Comparison of ENCODE assay signal across 26 mouse cellular contexts in the genomic region with DNA sequence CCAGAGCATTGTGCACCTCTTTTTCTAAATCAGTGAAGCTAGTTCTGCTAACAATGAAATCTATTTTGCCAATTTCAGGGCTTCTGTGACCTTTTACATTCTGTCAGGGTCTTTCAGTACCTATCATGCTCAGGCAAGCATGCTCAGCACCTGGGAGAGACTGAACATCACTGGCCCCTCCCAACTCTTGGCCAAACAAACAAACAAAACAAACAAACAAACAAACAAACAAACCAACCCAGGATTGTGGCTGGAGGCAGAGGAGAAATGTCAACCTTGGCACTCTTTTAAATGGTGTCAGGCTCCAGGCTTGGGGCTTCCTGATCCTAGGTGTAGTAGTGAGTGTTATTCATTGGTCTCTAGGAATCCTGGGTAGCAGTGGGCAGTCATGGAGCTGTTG. TPM values are rescaled to one million over a fixed set of nuclear protein-coding genes. Genes with fewer than 3 reads are reported as not detected.
"Had no signal": no experiment of that assay in that cellular context is flagged by ENCODE, and none has a peak within 500 bp of the region (broad histone marks: within the 10 kb centered on the region; RNA-seq: fewer than 3 reads in every experiment).

A gene (plus strand): TSS at position 301 of the 400 bp plus-strand sequence.

- H3K4me1 ChIP-seq: liver, embryonic 15.5 days; midbrain, embryonic 10.5 days; midbrain, embryonic 12.5 days; neural tube, embryonic 13.5 days had no signal

- DNase-seq: lung, adult 18-20 months; lung, embryonic 14.5 days; lung, postnatal 10 days; lung, postnatal 4 days; midbrain, embryonic 14.5 days; retina, postnatal 1 day; right cerebral cortex, adult 18-20 months; right cerebral cortex, postnatal 25 days; right cerebral cortex, postnatal 4 days; spleen, adult 18-20 months; thymus, adult 18-20 months; thymus, postnatal 14 days; thymus, postnatal 36 days had no signal

- H3K27me3 ChIP-seq: liver, embryonic 15.5 days; midbrain, embryonic 12.5 days; neural tube, embryonic 13.5 days; neural tube, embryonic 15.5 days had no signal

- H3K4me3 ChIP-seq: liver, embryonic 15.5 days; midbrain, embryonic 10.5 days; midbrain, embryonic 12.5 days; myocyte; neural tube, embryonic 13.5 days; neural tube, embryonic 15.5 days had no signal

- H3K36me3 ChIP-seq: liver, embryonic 15.5 days; midbrain, embryonic 10.5 days; midbrain, embryonic 12.5 days; neural tube, embryonic 13.5 days; neural tube, embryonic 15.5 days had no signal

- H3K9ac ChIP-seq: liver, embryonic 15.5 days; lung, embryonic 14.5 days; midbrain, embryonic 12.5 days; neural tube, embryonic 13.5 days; neural tube, embryonic 15.5 days had no signal

- H3K9me3 ChIP-seq: liver, embryonic 15.5 days had no signal

- ATAC-seq: midbrain, embryonic 16.5 days had no signal

- H3K27ac ChIP-seq: liver, embryonic 15.5 days; midbrain, embryonic 10.5 days; midbrain, embryonic 12.5 days; neural tube, embryonic 13.5 days; neural tube, embryonic 15.5 days had no signal

RNA-seq across cellular contexts. Expression of the gene that starts here (rescaled TPM):
- total RNA-seq: megakaryocyte-erythroid progenitor cell, adult 5-6 weeks had no signal
- polyA plus RNA-seq: lung, embryonic 14.5 days; lung, embryonic 16.5 days; midbrain, embryonic 10.5 days; midbrain, embryonic 12.5 days; midbrain, embryonic 14.5 days; midbrain, embryonic 16.5 days; myocyte; neural tube, embryonic 11.5 days; neural tube, embryonic 13.5 days; neural tube, embryonic 15.5 days; small intestine, adult 2 months; stomach, embryonic 14.5 days; thymus, postnatal 0 days had no signal
